Mouse (Mus musculus): ENCODE data around the gene Gm20388. TPM values are rescaled to one million over a fixed set of nuclear protein-coding genes. Genes with fewer than 3 reads are reported as not detected.

Gene Gm20388
- polyA plus RNA-seq, 1 experiment: 10.6 TPM

- 80% methylated on average over 7 of the region's 7 CpGs for WGBS
- H3K27ac ChIP-seq (ENCODE audit: control insufficient read depth, insufficient read depth, low read depth, low read length, poor library complexity): no peak overlapping the region
- no peak for TF ChIP-seq POLR2A (IDR thresholded peaks at IDR 0.05; ENCODE audit: borderline replicate concordance, control insufficient read depth, low read depth, low read length)
- TF ChIP-seq CTCF (IDR thresholded peaks at IDR 0.05; ENCODE audit: control insufficient read depth, insufficient read depth, low read length): no peak
Measured at GRCm38 (mm10) chr8:123242107-123242923, 3331.7 kb downstream of the Gm20388 start.

GRCm38 (mm10) chr8:123243053-123243452, 3332.4 kb downstream of the Gm20388 start:
- 77% methylated on average over 11 of the region's 11 CpGs for WGBS
- no peak overlapping the region for H3K4me3 ChIP-seq (replicated peaks; ENCODE audit: control insufficient read depth, low read depth, low read length)
- TF ChIP-seq POLR2A (IDR thresholded peaks at IDR 0.05; ENCODE audit: borderline replicate concordance, control insufficient read depth, low read depth, low read length): no peak
- peak; percentile 46 for TF ChIP-seq CTCF (IDR thresholded peaks at IDR 0.05; ENCODE audit: control insufficient read depth, insufficient read depth, low read length)

More at GRCm38 (mm10) chr8:123242107-123242923, 3331.7 kb downstream of the Gm20388 start:
- H3K4me1 ChIP-seq (ENCODE audit: control insufficient read depth, insufficient read depth, low read length): no peaks in the 10 kb centered on the region
- H3K4me3 ChIP-seq (replicated peaks; ENCODE audit: control insufficient read depth, low read depth, low read length): no peak overlapping the region

GRCm38 (mm10) chr8:123244382-123244781, 3333.7 kb downstream of the Gm20388 start:
- 85% methylated on average over 4 of the region's 4 CpGs for WGBS
- Histone ChIP-seq H3K4me1 (ENCODE audit: control insufficient read depth, insufficient read depth, low read length) (peaks cover 1% of the 10 kb centered on the region; the same call in 1 of the 2 replicates), H3K4me3 (replicated peaks; ENCODE audit: control insufficient read depth, low read depth, low read length) (no peak overlapping the region), H3K27ac (ENCODE audit: control insufficient read depth, insufficient read depth, low read depth, low read length, poor library complexity) (no peak overlapping the region)
- no peak for TF ChIP-seq CTCF (IDR thresholded peaks at IDR 0.05; ENCODE audit: control insufficient read depth, insufficient read depth, low read length)
- TF ChIP-seq POLR2A (IDR thresholded peaks at IDR 0.05; ENCODE audit: borderline replicate concordance, control insufficient read depth, low read depth, low read length): no peak

More at GRCm38 (mm10) chr8:123243053-123243452, 3332.4 kb downstream of the Gm20388 start:
- H3K4me1 ChIP-seq (ENCODE audit: control insufficient read depth, insufficient read depth, low read length): no peaks in the 10 kb centered on the region; the same call in 1 of the 2 replicates
- H3K27ac ChIP-seq (ENCODE audit: control insufficient read depth, insufficient read depth, low read depth, low read length, poor library complexity): no peak overlapping the region

DNA sequence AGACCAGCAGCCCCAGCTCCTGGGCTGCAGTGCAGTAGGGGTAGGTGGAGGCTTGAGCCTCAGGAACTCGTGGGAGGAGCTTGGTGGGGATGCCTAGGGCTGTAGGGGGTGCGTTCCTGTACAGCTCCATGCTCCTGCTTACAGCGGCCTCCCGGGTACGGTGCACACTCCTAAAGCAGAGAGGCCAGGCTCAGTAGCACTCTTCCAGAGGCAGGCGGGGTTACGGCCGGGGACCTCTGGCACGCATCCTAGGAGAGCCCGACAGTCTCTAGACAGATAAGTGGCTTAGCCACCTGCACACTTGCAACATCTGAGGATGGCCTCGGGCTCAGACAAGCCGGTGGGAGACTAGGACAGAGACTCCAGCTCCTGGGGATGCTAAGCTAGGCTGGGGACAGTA, 3334.9 kb downstream of the Gm20388 start:
- TF ChIP-seq CTCF (IDR thresholded peaks at IDR 0.05; ENCODE audit: control insufficient read depth, insufficient read depth, low read length): no peak
- no peak for TF ChIP-seq POLR2A (IDR thresholded peaks at IDR 0.05; ENCODE audit: borderline replicate concordance, control insufficient read depth, low read depth, low read length)
- no peak overlapping the region for H3K4me3 ChIP-seq (replicated peaks; ENCODE audit: control insufficient read depth, low read depth, low read length)
- H3K4me1 ChIP-seq (ENCODE audit: control insufficient read depth, insufficient read depth, low read length): peaks cover 1% of the 10 kb centered on the region; the same call in 1 of the 2 replicates
- 87% methylated on average over 12 of the region's 12 CpGs for WGBS
- H3K27ac ChIP-seq (ENCODE audit: control insufficient read depth, insufficient read depth, low read depth, low read length, poor library complexity): no peak overlapping the region

GRCm38 (mm10) chr8:123247748-123248147, 3337.1 kb downstream of the Gm20388 start:
- peaks cover 3% of the 10 kb centered on the region; the same call in 1 of the 2 replicates for H3K4me1 ChIP-seq (ENCODE audit: control insufficient read depth, insufficient read depth, low read length)
- 98% methylated on average over 6 of the region's 6 CpGs for WGBS

DNA sequence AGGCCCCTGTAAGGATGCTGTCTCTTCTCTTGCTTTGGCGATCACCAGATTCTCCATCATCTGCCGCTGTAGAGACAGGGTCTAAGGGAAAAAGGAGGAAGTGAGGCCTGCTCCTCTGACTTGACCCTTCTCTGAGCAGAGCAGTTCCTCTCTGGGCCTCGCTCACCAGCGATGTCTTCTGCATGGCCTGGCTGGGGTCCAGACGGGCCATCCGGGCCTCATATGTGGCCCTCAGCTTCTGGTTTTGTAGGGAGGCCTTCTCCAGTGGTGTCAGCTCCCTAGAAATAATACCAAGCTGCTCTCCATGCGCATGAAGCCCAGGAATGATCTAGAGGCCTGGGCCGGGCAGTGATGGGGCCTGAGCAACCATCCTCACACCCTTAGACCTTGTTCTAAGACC, 3338.0 kb downstream of the Gm20388 start:
- H3K4me1 ChIP-seq (ENCODE audit: control insufficient read depth, insufficient read depth, low read length): peaks cover 3% of the 10 kb centered on the region; the same call in 1 of the 2 replicates
- no peak overlapping the region for H3K4me3 ChIP-seq (replicated peaks; ENCODE audit: control insufficient read depth, low read depth, low read length)
- peak overlapping the region; percentile 46 for H3K27ac ChIP-seq (ENCODE audit: control insufficient read depth, insufficient read depth, low read depth, low read length, poor library complexity)
- TF ChIP-seq CTCF (IDR thresholded peaks at IDR 0.05; ENCODE audit: control insufficient read depth, insufficient read depth, low read length) (no peak), POLR2A (IDR thresholded peaks at IDR 0.05; ENCODE audit: borderline replicate concordance, control insufficient read depth, low read depth, low read length) (no peak)
- 48% methylated on average over 8 of the region's 8 CpGs for WGBS

More at GRCm38 (mm10) chr8:123247748-123248147, 3337.1 kb downstream of the Gm20388 start:
- TF ChIP-seq POLR2A (IDR thresholded peaks at IDR 0.05; ENCODE audit: borderline replicate concordance, control insufficient read depth, low read depth, low read length) (no peak), CTCF (IDR thresholded peaks at IDR 0.05; ENCODE audit: control insufficient read depth, insufficient read depth, low read length) (no peak)
- H3K4me3 ChIP-seq (replicated peaks; ENCODE audit: control insufficient read depth, low read depth, low read length): no peak overlapping the region
- H3K27ac ChIP-seq (ENCODE audit: control insufficient read depth, insufficient read depth, low read depth, low read length, poor library complexity): no peak overlapping the region

GRCm38 (mm10) chr8:123250940-123251339, 3340.3 kb downstream of the Gm20388 start:
- TF ChIP-seq CTCF (IDR thresholded peaks at IDR 0.05; ENCODE audit: control insufficient read depth, insufficient read depth, low read length) (no peak), POLR2A (IDR thresholded peaks at IDR 0.05; ENCODE audit: borderline replicate concordance, control insufficient read depth, low read depth, low read length) (no peak)
- 87% methylated on average over 5 of the region's 5 CpGs for WGBS
- H3K4me3 ChIP-seq (replicated peaks; ENCODE audit: control insufficient read depth, low read depth, low read length): no peak overlapping the region
- peaks cover 3% of the 10 kb centered on the region; the same call in 1 of the 2 replicates for H3K4me1 ChIP-seq (ENCODE audit: control insufficient read depth, insufficient read depth, low read length)
- no peak overlapping the region for H3K27ac ChIP-seq (ENCODE audit: control insufficient read depth, insufficient read depth, low read depth, low read length, poor library complexity)

- peak overlapping the region; percentile 81; the same call in 1 of the 2 replicates for H3K27ac ChIP-seq (ENCODE audit: control insufficient read depth, insufficient read depth, low read depth, low read length, poor library complexity)
- 33% methylated on average over 4 of the region's 4 CpGs for WGBS
- TF ChIP-seq POLR2A (IDR thresholded peaks at IDR 0.05; ENCODE audit: borderline replicate concordance, control insufficient read depth, low read depth, low read length) (no peak), CTCF (IDR thresholded peaks at IDR 0.05; ENCODE audit: control insufficient read depth, insufficient read depth, low read length) (no peak)
- peak overlapping the region; percentile 19 for H3K4me3 ChIP-seq (replicated peaks; ENCODE audit: control insufficient read depth, low read depth, low read length)
- H3K4me1 ChIP-seq (ENCODE audit: control insufficient read depth, insufficient read depth, low read length): peaks cover 3% of the 10 kb centered on the region; the same call in 1 of the 2 replicates
Measured at GRCm38 (mm10) chr8:123252925-123253324, 3342.3 kb downstream of the Gm20388 start.

All from bone marrow, adult 2 months (tissue).